Mouse (Mus musculus) cerebellum, adult 11-12 months (tissue): ENCODE measurements at regions not wholly inside any gene's neighbourhood (a gene's known extent, or its start where the extent isn't known, plus 50 kb on each side); places are given as distances from the start of the nearest gene placed in this dataset.

Source experiments
- DNase-seq: peaks from one replicate; pipeline ENCODE4 v3.0.0; 2022

DNA sequence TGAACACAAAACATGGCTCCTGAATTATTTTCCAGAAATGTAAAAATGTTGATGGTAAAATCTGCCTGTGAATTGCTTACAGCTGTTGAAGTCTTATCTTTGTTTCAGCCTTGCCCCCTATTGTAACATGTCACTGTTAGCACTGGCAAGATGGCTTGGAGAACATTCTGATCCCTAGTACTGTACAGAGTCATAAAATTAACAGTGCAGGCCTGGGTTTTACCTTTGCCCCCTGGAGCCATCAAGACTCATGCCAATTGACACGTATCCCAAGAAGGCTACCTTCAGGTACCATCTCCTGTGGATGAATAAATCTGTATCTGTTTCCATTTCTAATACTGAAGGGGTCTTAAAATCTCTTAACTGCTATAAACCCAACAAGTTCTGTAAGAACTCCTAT, 583.6 kb upstream of the Sema6d start:
- no peak for DNase-seq

DNA sequence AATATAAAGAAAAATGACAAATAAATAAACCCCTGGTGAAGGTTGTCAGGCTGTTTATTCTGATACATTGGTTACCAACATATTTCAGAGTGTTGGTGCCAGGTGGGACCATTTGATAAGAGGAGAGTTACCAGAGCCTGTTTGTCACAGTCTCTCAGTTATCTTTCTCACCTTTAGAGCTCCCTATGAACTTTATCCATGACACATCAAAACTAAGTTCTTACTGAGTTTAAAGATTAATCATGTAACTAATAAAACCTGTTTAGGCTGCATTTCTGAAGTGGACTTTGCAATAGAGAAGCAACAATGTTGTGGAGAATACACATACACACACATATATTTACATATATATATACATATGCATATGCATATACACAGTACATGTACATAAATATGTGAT, 582.7 kb upstream of the Sema6d start:
- no peak for DNase-seq

DNA sequence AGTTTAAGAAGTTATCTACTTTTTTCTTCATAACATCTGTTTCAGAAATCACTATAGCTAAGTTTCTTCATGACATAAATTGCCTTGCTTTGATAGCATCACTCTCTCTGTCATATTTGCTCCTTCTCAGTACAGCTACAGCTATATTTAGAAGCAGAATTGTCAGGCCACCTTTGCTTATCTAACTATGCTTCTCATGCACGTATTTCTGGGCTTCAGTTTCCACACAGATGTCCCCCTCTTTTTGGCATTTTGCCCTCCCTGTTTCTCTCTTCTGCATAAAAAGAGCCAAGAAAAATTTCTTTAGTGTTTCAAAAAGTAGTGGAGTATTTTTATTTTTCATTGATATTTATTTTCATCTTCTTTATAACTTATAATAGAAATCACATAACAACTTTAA, 560.9 kb upstream of the Sema6d start:
- DNase-seq, result no peak

DNA sequence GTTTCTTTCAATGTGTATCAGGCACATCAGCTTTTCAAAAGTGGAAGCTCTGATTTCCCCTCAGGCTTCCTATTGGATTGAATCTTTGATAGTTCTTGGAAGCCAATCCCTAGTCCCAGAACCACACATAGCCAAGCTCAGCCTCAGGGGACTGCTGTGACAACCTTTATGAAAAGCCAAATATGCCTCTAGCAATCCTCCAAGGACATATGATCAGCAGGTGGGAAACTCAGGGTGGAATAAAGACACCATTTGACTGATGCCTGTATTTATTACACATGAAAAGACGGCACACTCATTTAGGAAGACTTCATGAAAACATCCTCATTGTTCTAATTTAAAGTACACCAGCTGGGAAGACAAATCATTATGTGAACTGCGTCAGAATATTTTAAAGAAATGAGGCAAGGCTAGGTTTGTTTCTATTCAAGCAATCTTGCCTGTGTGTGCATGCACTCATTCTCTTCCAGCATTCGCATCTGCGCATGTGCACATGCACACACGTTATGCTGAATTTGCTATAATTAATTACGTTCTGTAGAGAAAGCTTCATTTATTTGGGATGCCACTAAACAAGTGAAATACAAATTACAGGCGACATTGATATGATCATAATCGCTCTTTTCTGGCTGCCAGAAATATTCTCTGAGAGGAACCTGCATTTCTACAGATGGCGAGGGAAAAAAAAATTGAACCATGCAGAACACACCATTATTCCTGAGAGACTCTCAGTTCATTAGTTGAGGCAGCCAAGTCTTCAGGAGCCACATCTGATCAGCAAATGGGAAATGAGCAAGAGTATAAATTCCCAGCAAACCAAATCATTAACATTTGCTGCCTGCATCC, 556.6 kb upstream of the Sema6d start:
- DNase-seq, result no peak

DNA sequence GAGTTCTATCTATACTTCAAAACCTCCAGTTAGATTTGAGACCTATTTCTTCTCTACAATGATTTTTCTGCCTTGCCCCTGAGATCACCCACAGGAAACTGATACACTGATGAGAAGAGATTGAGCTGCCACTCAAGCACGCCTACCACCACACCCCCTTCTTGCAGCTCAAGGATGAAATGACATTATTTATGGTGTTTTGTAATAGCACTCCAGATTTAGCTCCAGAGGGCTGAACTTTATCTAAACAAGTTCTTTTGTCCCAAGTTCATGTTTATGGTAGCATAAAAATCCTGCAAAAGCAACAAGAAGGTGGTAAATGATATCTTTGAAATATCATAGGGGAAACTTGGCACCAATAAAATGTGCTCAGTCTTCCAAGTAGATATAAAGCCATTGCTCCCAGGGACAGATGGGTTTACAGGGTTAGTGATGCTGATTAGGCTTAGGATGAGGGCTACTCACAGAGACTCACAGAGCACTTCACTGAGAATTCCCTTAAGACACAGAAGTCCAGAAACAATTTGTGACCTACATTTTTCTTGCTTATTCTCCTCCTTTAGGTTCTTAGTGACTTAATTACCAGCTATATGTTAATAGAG, 538.4 kb upstream of the Sema6d start:
- no peak for DNase-seq

DNA sequence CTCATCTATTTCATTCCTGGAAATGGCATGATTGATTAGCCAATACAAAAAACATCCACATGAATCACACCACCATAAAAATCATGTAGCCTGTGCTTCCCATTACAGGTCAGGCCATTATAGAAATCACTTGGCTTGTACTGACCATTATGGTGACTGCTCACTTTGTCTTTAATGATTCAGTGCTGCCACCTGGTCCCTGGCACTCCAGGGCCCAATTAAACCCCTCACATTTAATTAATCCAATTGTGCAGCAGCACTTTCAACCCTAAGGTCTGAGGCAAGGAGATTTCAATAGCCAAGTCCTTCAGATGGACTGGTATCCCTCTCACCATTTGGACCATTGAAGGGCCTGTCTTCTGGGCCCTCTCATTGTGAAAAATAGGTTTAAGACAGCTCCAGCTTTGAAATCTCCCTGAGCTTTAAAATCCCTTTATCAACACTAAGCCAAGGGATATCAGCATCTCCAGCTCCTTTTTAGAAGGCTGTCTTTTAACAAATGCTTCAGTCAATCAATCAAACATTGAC, 531.6 kb upstream of the Sema6d start:
- no peak for DNase-seq
